Mouse (Mus musculus): ENCODE measurements around the gene Lifr. TPM values are rescaled to one million over a fixed set of nuclear protein-coding genes. Genes with fewer than 3 reads are reported as not detected.

Gene Lifr
- polyA plus RNA-seq, 1 experiment from 2014 or later, result 7.6 TPM

DNA sequence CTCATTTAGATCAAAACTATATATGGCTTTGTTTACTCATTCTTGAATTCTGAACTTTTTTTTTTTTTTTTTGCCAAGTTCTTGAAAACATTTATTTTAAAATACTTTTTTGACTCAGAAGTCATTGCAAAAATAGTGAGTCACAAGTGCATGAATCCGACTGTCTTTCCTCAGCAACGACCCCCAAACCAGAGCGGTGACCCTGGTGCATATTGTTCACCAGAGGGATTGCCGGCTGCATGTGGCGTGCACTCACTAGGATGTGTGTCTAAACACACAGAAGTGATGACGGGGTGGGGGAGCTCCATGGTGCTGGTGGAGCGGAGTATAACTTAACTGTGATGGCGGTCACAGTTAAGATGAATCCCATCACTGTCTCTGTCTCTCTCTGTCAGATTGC, 83.4 kb downstream of the Lifr start:
- H3K27ac ChIP-seq (replicated peaks), result no peak overlapping the region
- no peak overlapping the region for H3K4me2 ChIP-seq (replicated peaks)
- no peaks in the 10 kb centered on the region for H3K9me3 ChIP-seq
- WGBS, result 90% methylated on average over 8 of the region's 8 CpGs
- no peaks in the 10 kb centered on the region for H3K27me3 ChIP-seq
- no peaks in the 10 kb centered on the region for H3K36me3 ChIP-seq
- no peak for ATAC-seq (replicated peaks)
- no peaks in the 10 kb centered on the region for H3K4me1 ChIP-seq
- H3K4me3 ChIP-seq, result no peak overlapping the region
- H3K9ac ChIP-seq (replicated peaks), result no peak overlapping the region

DNA sequence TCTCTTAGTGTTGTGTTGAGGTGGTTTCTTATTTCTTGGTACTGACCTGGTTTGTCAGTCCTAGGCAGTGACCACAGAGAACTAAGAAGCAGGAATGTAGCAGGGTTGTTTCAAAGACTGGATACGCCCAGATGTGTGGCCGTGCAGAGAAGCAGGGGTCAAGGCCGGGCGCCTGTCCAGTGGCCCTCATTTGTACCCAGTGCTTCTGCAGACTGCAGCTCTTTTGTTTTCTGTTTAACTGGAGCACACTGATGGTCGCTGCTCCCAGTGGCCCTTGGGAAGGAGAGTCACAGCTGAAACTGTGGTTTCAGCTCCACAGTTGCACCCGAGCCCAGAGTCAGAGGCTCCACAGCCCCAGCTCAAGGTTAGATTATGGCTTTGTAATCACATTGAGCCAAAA, 90.2 kb downstream of the Lifr start:
- no peak for ATAC-seq (replicated peaks)
- no peak overlapping the region for H3K9ac ChIP-seq (replicated peaks)
- H3K27ac ChIP-seq (replicated peaks), result no peak overlapping the region
- no peaks in the 10 kb centered on the region for H3K27me3 ChIP-seq
- H3K4me2 ChIP-seq (replicated peaks), result no peak overlapping the region
- no peaks in the 10 kb centered on the region for H3K36me3 ChIP-seq
- H3K9me3 ChIP-seq, result no peaks in the 10 kb centered on the region
- no peak overlapping the region for H3K4me3 ChIP-seq
- H3K4me1 ChIP-seq, result no peaks in the 10 kb centered on the region
- 61% methylated on average over 6 of the region's 6 CpGs for WGBS

GRCm38 (mm10) chr15:7187682-7188081, 97.3 kb downstream of the Lifr start:
- no peak overlapping the region for H3K27ac ChIP-seq (replicated peaks)
- H3K36me3 ChIP-seq, result 0 out of 2 replicates have a peak, but pooled peaks cover 9% of the 10 kb centered on the region
- no peak overlapping the region for H3K9ac ChIP-seq (replicated peaks)
- H3K9me3 ChIP-seq, result no peaks in the 10 kb centered on the region
- H3K4me2 ChIP-seq (replicated peaks), result no peak overlapping the region
- ATAC-seq (replicated peaks), result no peak
- no peak overlapping the region for H3K4me3 ChIP-seq
- H3K27me3 ChIP-seq, result no peaks in the 10 kb centered on the region
- no peaks in the 10 kb centered on the region for H3K4me1 ChIP-seq
- 88% methylated on average over 6 of the region's 6 CpGs for WGBS

DNA sequence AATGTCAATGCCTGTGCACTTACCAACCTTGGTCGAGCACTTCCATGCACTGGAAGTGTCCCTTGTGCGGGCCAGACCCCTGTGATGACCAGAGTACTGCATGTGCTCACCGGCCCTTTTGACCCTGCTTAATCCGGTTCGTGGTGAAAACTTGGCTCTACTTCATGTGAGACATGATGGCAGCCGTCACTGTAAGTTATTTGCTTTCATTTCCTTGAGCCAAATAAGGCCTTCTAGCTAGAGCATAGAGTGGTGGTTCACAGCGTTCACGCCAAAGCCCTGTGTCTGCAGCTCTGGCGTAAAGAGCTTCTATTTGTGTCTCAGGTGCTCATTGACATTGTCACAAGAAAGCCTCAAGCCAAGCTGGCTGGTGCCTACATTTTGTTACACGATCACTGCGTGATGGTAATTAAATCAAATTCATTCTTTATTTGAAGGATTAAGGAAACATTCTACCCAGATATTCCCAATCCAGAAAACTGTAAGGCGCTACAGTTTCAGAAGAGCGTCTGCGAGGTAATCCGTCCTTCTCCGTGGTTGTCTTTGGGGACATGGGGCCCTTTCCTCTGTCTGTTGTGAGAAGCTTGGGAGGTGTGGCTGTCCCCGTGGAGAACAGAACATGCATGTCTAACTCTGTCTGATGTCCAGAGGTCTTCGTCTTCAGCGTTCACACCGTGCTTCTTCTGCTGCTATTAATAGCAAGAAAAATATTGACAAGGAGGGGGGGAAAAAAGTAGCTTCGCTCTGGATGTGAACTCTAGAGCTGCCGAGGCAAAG, 99.5 kb downstream of the Lifr start:
- ATAC-seq (replicated peaks), result no peak
- H3K9me3 ChIP-seq, result no peaks in the 10 kb centered on the region
- no peak overlapping the region for H3K27ac ChIP-seq (replicated peaks)
- H3K27me3 ChIP-seq, result no peaks in the 10 kb centered on the region
- no peak overlapping the region for H3K9ac ChIP-seq (replicated peaks)
- H3K4me3 ChIP-seq, result no peak overlapping the region
- peaks cover 15% of the 10 kb centered on the region for H3K4me1 ChIP-seq
- 0 out of 2 replicates have a peak, but pooled peaks cover 9% of the 10 kb centered on the region for H3K36me3 ChIP-seq
- 93% methylated on average over 22 of the region's 22 CpGs for WGBS
- H3K4me2 ChIP-seq (replicated peaks), result no peak overlapping the region

GRCm38 (mm10) chr15:7191074-7191473, 100.7 kb downstream of the Lifr start:
- no peak overlapping the region for H3K9ac ChIP-seq (replicated peaks)
- no peaks in the 10 kb centered on the region for H3K9me3 ChIP-seq
- WGBS, result 96% methylated on average over 4 of the region's 4 CpGs
- H3K27me3 ChIP-seq, result no peaks in the 10 kb centered on the region
- no peak overlapping the region for H3K4me3 ChIP-seq
- no peak overlapping the region for H3K4me2 ChIP-seq (replicated peaks)
- H3K4me1 ChIP-seq, result peaks cover 26% of the 10 kb centered on the region
- H3K27ac ChIP-seq (replicated peaks), result no peak overlapping the region
- ATAC-seq (replicated peaks), result no peak
- 0 out of 2 replicates have a peak, but pooled peaks cover 9% of the 10 kb centered on the region for H3K36me3 ChIP-seq

- peaks cover 30% of the 10 kb centered on the region for H3K4me1 ChIP-seq
- H3K36me3 ChIP-seq, result 0 out of 2 replicates have a peak, but pooled peaks cover 9% of the 10 kb centered on the region
- H3K27me3 ChIP-seq, result no peaks in the 10 kb centered on the region
- no peak overlapping the region for H3K4me2 ChIP-seq (replicated peaks)
- H3K27ac ChIP-seq (replicated peaks), result no peak overlapping the region
- no peak overlapping the region for H3K4me3 ChIP-seq
- no peaks in the 10 kb centered on the region for H3K9me3 ChIP-seq
- ATAC-seq (replicated peaks), result no peak
- no peak overlapping the region for H3K9ac ChIP-seq (replicated peaks)
- 93% methylated on average over 2 of the region's 2 CpGs for WGBS
Observed at GRCm38 (mm10) chr15:7192582-7192981, 102.2 kb downstream of the Lifr start.

DNA sequence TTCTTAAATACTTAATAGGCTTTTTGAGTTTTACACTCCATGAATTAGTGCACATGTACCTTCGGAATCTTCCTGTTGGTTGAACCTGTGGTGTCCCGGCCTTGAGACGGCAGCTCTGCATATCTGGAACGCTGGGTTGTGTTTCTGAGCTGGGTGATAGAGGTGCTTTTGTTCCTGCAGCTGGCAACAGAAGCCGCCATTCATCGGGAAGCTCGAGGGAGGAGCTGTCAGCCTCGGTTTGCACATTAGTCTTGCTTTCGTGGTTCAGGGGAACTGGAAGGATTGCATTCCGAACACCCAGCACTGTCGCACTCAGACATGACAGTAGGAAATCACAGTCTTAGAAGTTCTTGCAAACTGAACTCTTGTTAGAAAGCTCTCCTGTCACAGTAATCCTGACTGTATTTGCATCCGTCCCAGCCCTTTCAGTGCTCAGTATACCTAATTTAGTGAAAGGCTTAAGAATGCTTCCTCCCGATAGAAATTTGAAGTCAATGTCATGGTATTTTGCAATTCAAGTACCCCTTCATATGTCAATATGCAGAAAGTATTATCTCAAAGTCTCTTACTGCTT, 103.8 kb downstream of the Lifr start:
- Histone ChIP-seq H3K9me3 (no peaks in the 10 kb centered on the region), H3K36me3 (0 out of 2 replicates have a peak, but pooled peaks cover 9% of the 10 kb centered on the region), H3K4me3 (no peak overlapping the region), H3K4me2 (replicated peaks) (peak overlapping the region; percentile 16; the same call in 1 of the 2 replicates), H3K27ac (replicated peaks) (peak overlapping the region; percentile 55), H3K4me1 (peaks cover 45% of the 10 kb centered on the region), H3K27me3 (no peaks in the 10 kb centered on the region), H3K9ac (replicated peaks) (no peak overlapping the region)
- WGBS, result 8% methylated on average over 13 of the region's 13 CpGs
- ATAC-seq (replicated peaks), result peak; percentile 36

GRCm38 (mm10) chr15:7194748-7195221, 104.4 kb downstream of the Lifr start:
- Histone ChIP-seq H3K9ac (replicated peaks) (no peak overlapping the region), H3K4me1 (peaks cover 47% of the 10 kb centered on the region), H3K9me3 (no peaks in the 10 kb centered on the region), H3K27ac (replicated peaks) (peak overlapping the region; percentile 55), H3K4me2 (replicated peaks) (0 out of 2 replicates have a peak overlapping the region, but pooled peaks have one; percentile 16), H3K4me3 (no peak overlapping the region), H3K27me3 (no peaks in the 10 kb centered on the region), H3K36me3 (0 out of 2 replicates have a peak, but pooled peaks cover 9% of the 10 kb centered on the region)
- WGBS, result 8% methylated on average over 6 of the region's 6 CpGs
- peak; percentile 89 for ATAC-seq (replicated peaks)

DNA sequence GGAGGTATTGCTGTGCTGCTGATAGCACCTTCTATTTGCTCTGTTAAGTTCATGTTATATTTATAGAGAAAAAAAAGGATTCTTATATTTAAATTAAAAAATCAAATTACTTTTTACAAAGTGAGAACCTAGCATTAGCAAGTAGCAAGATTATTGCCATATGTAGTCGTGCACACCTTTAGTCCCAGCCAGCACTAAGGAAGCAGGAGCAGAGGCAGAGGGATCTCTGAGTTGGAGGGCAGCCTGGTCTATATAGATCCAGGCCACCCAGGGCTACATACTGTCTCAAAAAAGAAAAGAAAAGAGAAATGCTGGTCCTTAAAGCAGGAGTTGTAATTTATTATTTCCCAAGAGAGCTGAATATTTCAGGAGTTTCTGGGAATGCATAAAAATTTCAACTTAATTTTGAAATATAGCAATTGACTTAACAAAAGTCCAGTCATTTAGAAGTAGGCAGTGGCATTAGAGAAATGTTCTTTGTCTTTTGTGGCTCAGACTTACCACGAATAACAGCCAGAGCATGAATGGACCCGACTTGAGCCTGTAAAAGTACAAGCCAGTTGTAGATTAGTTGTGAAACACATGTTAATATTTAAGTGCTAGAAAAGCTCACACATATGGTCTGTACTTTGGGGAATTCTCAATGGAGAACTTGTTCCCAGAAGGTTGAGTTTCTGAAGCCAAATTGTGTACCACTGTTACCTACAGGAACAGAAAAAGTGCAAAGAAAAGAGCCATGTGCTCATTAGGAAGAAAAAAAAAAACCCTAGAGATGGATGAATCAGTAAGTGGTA, 107.4 kb downstream of the Lifr start:
- Histone ChIP-seq H3K27ac (replicated peaks) (no peak overlapping the region), H3K9ac (replicated peaks) (no peak overlapping the region), H3K36me3 (no peaks in the 10 kb centered on the region), H3K27me3 (no peaks in the 10 kb centered on the region), H3K4me3 (no peak overlapping the region), H3K9me3 (no peaks in the 10 kb centered on the region), H3K4me1 (peaks cover 49% of the 10 kb centered on the region), H3K4me2 (replicated peaks) (no peak overlapping the region)
- 35% methylated on average over 3 of the region's 3 CpGs for WGBS
- no peak for ATAC-seq (replicated peaks)

GRCm38 (mm10) chr15:7198816-7199215, 108.4 kb downstream of the Lifr start:
- 22% methylated on average over 2 of the region's 2 CpGs for WGBS
- Histone ChIP-seq H3K4me3 (no peak overlapping the region), H3K9me3 (no peaks in the 10 kb centered on the region), H3K4me2 (replicated peaks) (no peak overlapping the region), H3K36me3 (no peaks in the 10 kb centered on the region), H3K27me3 (no peaks in the 10 kb centered on the region), H3K9ac (replicated peaks) (no peak overlapping the region), H3K27ac (replicated peaks) (no peak overlapping the region), H3K4me1 (peaks cover 44% of the 10 kb centered on the region)
- ATAC-seq (replicated peaks), result peak; percentile 71

DNA sequence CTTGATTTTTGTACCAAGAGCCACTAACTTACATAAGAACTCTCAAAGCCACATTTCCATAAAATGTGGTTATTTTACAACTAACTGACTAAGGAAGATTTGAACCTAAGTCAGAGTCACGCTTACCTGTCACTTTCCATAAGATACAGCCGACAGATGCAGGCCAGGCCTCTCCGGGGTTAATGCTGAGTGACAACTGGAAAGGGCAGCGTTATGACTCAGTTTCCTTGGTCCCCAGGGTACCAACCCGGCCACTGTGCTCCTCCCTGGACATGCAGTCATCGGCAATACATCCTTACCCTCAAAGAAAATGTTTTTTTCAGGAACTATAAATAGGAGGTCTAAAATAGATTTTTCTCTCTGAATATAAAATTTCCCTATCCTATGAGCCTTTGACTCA, 109.9 kb downstream of the Lifr start:
- no peak for ATAC-seq (replicated peaks)
- no peak overlapping the region for H3K4me2 ChIP-seq (replicated peaks)
- no peaks in the 10 kb centered on the region for H3K9me3 ChIP-seq
- peaks cover 30% of the 10 kb centered on the region for H3K4me1 ChIP-seq
- no peak overlapping the region for H3K27ac ChIP-seq (replicated peaks)
- H3K9ac ChIP-seq (replicated peaks), result no peak overlapping the region
- WGBS, result 84% methylated on average over 6 of the region's 6 CpGs
- H3K36me3 ChIP-seq, result no peaks in the 10 kb centered on the region
- H3K27me3 ChIP-seq, result no peaks in the 10 kb centered on the region
- no peak overlapping the region for H3K4me3 ChIP-seq
